Mouse (Mus musculus) frontal cortex, adult 2 months (tissue): ENCODE data around the gene Cpeb1. TPM values are rescaled to one million over a fixed set of nuclear protein-coding genes. Genes with fewer than 3 reads are reported as not detected.

Source experiments
- DNase-seq, 2 experiments: peaks; one replicate each; pipeline ENCODE4 v3.0.0; 2022; ENCODE audit warnings: low spot score in 1 of 2; ENCODE audit errors: extremely low spot score in 1 of 2
- polyA plus RNA-seq: library from polyadenylated mRNA; depleted of rRNA; stranded (reverse); fragments of >200 nt; gene quantifications from 2 replicates; pipeline ENCODE4 v1.2.3, GENCODE M21; 2012; rRNA removed

Cpeb1 gene
- polyA plus RNA-seq, 1 experiment: 134 TPM

GRCm38 (mm10) chr7:81335705-81336431 lies 119.4 kb downstream of the Cpeb1 start:
- DNase-seq: peak in 1 of 2 experiments; percentile 40

GRCm38 (mm10) chr7:81331851-81332250 lies 123.4 kb downstream of the Cpeb1 start:
- DNase-seq: no peak

GRCm38 (mm10) chr7:81330767-81331166 lies 124.5 kb downstream of the Cpeb1 start:
- no peak for DNase-seq

- DNase-seq: no peak
Observed at GRCm38 (mm10) chr7:81327661-81328060, 127.6 kb downstream of the Cpeb1 start.

- DNase-seq: no peak
Observed at GRCm38 (mm10) chr7:81326859-81327258, 128.4 kb downstream of the Cpeb1 start.

- DNase-seq: no peak
Observed at GRCm38 (mm10) chr7:81326043-81326442, 129.2 kb downstream of the Cpeb1 start.

GRCm38 (mm10) chr7:81321776-81322175 lies 133.5 kb downstream of the Cpeb1 start:
- peak in 1 of 2 experiments; percentile 9 for DNase-seq

- peak in 1 of 2 experiments; percentile 18 for DNase-seq
Observed at GRCm38 (mm10) chr7:81319749-81320148, 135.5 kb downstream of the Cpeb1 start.

GRCm38 (mm10) chr7:81315583-81315982 lies 139.7 kb downstream of the Cpeb1 start:
- no peak for DNase-seq

GRCm38 (mm10) chr7:81311581-81311980 lies 143.7 kb downstream of the Cpeb1 start:
- no peak for DNase-seq

GRCm38 (mm10) chr7:81311130-81311529 lies 144.1 kb downstream of the Cpeb1 start:
- no peak for DNase-seq

- no peak for DNase-seq
Observed at GRCm38 (mm10) chr7:81309247-81309646, 146.0 kb downstream of the Cpeb1 start.

GRCm38 (mm10) chr7:81307735-81308134 lies 147.5 kb downstream of the Cpeb1 start:
- DNase-seq: peak in 1 of 2 experiments; percentile 37

- no peak for DNase-seq
Observed at GRCm38 (mm10) chr7:81304675-81305074, 150.6 kb downstream of the Cpeb1 start.

GRCm38 (mm10) chr7:81304100-81304499 lies 151.2 kb downstream of the Cpeb1 start:
- DNase-seq: no peak

GRCm38 (mm10) chr7:81303682-81304081 lies 151.6 kb downstream of the Cpeb1 start:
- DNase-seq: no peak

GRCm38 (mm10) chr7:81301323-81301722 lies 153.9 kb downstream of the Cpeb1 start:
- DNase-seq: peak in 1 of 2 experiments; percentile 29

- DNase-seq: no peak
Observed at GRCm38 (mm10) chr7:81298206-81298605, 157.1 kb downstream of the Cpeb1 start.

Other genes starting within 250 kb of the Cpeb1 start
- 9.5 and 10.0 TPM in 2 replicates for gene Pde8a, start 241.9 kb downstream of the Cpeb1 start, polyA plus RNA-seq
- gene Rps17, start 110.2 kb downstream of the Cpeb1 start, polyA plus RNA-seq: 733 and 938 TPM in 2 replicates
- 163 and 175 TPM in 2 replicates for gene Ap3b2, start 38.5 kb upstream of the Cpeb1 start, polyA plus RNA-seq
- not detected in 2 replicates for gene BC048679, start 42.8 kb upstream of the Cpeb1 start, polyA plus RNA-seq
- gene Fsd2, start 111.5 kb upstream of the Cpeb1 start, polyA plus RNA-seq: 0.22 and 0.25 TPM in 2 replicates
- gene Whamm, start 115.8 kb upstream of the Cpeb1 start, polyA plus RNA-seq: 21.4 and 24.2 TPM in 2 replicates